Mouse (Mus musculus) lung, embryonic 16.5 days (tissue): Measurements from ENCODE around the gene Mvd. TPM values are rescaled to one million over a fixed set of nuclear protein-coding genes. Genes with fewer than 3 reads are reported as not detected.

Experiments
- ATAC-seq: fragments of 200-750 bp; cut with Nextera tagmentation; 2 replicates; pipeline ENCODE4 v1.8.0; 2017; ENCODE audit warnings: low read depth, mild to moderate bottlenecking, moderate library complexity
- H3K27ac ChIP-seq: fragments of 300-500 bp; sonication (generic); 2 replicates; pipeline ENCODE4 v1.5.1; 2014; ENCODE audit warnings: mild to moderate bottlenecking, control low read depth, low read length
- H3K27me3 ChIP-seq: fragments of 300-500 bp; sonication (generic); 2 replicates; pipeline ENCODE4 v1.6.1; 2014; ENCODE audit warnings: low read depth, low read length, mixed read lengths; ENCODE audit not compliant: control insufficient read depth, insufficient read depth
- H3K36me3 ChIP-seq: fragments of 300-500 bp; sonication (generic); 2 replicates; pipeline ENCODE4 v1.6.1; 2014; ENCODE audit warnings: low read length; ENCODE audit not compliant: control insufficient read depth, insufficient read depth
- H3K4me1 ChIP-seq: fragments of 300-500 bp; sonication (generic); replicated peaks from 2 replicates; pipeline ENCODE4 v1.6.1; 2014; ENCODE audit warnings: low read length, mixed read lengths; ENCODE audit not compliant: control insufficient read depth, insufficient read depth
- H3K4me2 ChIP-seq: fragments of 300-500 bp; sonication (generic); 2 replicates; pipeline ENCODE4 v1.6.1; 2014; ENCODE audit warnings: low read depth, low read length, control low read depth
- H3K4me3 ChIP-seq: fragments of 300-500 bp; sonication (generic); 2 replicates; pipeline ENCODE4 v1.5.1; 2014; ENCODE audit warnings: mild to moderate bottlenecking, low read length, control low read depth
- H3K9ac ChIP-seq: fragments of 300-500 bp; sonication (generic); 2 replicates; pipeline ENCODE4 v1.6.1; 2014; ENCODE audit warnings: low read length, control low read depth
- H3K9me3 ChIP-seq: fragments of 300-500 bp; sonication (generic); 2 replicates; pipeline ENCODE4 v1.6.1; 2016; ENCODE audit warnings: low read length; ENCODE audit not compliant: control insufficient read depth
- WGBS: fragments of 180-500 bp; shearing (Covaris S2); extraction: QIAGEN DNeasy Blood & Tissue Kit; methylation state at CpG from one replicate; pipeline ENCODE4 v1.1.7; 2014; 5-methylcytosine and 5-hydroxymethylcytosine counted together
- polyA plus RNA-seq: library from polyadenylated mRNA; unstranded; fragments of >200 nt; fragmentation: Nextera tagmentation; extraction: Ambion mirVana; gene quantifications from 2 replicates; pipeline ENCODE4 v1.2.1, GENCODE M21; 2015

Mvd gene
- 19.8 and 20.6 TPM in 2 replicates for polyA plus RNA-seq

GRCm38 (mm10) chr8:122443262-122444006, at the start of gene Mvd:
Mvd (minus strand) TSS chr8:122443422.
- Histone ChIP-seq H3K4me3 (peak within 1 kb of the TSS; percentile 80), H3K9me3 (no peaks in the 10 kb centered on the region), H3K27me3 (no peaks in the 10 kb centered on the region), H3K27ac (peak within 1 kb of the TSS; percentile 97), H3K36me3 (no peaks in the 10 kb centered on the region), H3K4me2 (peak within 1 kb of the TSS; percentile 99), H3K4me1 (peaks cover 22% of the 10 kb centered on the region), H3K9ac (peak within 1 kb of the TSS; percentile 77)
- peak; percentile 97 for ATAC-seq
- under 1% methylated on average over 47 of the region's 47 CpGs for WGBS

DNA sequence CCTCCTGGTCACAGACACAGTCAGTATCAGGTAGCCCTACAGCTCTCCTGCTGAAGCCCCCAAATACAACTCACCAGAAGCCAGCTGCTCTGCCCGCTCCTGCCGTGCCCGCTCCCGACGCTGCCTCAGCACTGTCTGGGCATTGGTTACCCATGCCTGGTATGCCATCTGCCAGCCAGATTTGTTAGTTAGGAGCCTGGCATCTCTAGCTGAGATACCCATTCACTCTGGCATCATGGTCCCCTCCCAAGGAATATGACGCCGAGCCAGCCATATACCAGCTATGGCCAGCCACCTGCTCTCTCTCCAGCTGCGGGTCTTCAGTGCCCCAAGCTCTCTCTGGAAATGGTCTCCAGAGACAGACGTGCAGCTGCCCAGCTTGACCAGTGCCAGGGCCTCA, 45.2 kb upstream of the Mvd start:
- Histone ChIP-seq H3K4me3 (no peak overlapping the region), H3K4me2 (no peak overlapping the region), H3K36me3 (peaks cover 83% of the 10 kb centered on the region), H3K27me3 (no peaks in the 10 kb centered on the region), H3K9me3 (no peaks in the 10 kb centered on the region), H3K4me1 (no peaks in the 10 kb centered on the region), H3K27ac (no peak overlapping the region), H3K9ac (no peak overlapping the region)
- WGBS = 93% methylated on average over 9 of the region's 9 CpGs
- ATAC-seq = no peak

- Histone ChIP-seq H3K9ac (no peak overlapping the region), H3K4me3 (no peak overlapping the region), H3K9me3 (no peaks in the 10 kb centered on the region), H3K4me1 (no peaks in the 10 kb centered on the region), H3K36me3 (peaks cover 86% of the 10 kb centered on the region), H3K27me3 (no peaks in the 10 kb centered on the region), H3K27ac (no peak overlapping the region), H3K4me2 (no peak overlapping the region)
- WGBS = 84% methylated on average over 12 of the region's 12 CpGs
- no peak for ATAC-seq
These were observed 41.6 kb upstream of the Mvd start for GRCm38 (mm10) chr8:122484831-122485230.

- no peaks in the 10 kb centered on the region for H3K27me3 ChIP-seq
- H3K4me3 ChIP-seq = no peak overlapping the region
- H3K9me3 ChIP-seq = no peaks in the 10 kb centered on the region
- H3K9ac ChIP-seq = no peak overlapping the region
- no peak overlapping the region for H3K4me2 ChIP-seq
- ATAC-seq = no peak
- H3K36me3 ChIP-seq = peaks cover 82% of the 10 kb centered on the region
- whole genome bisulfite sequencing = 92% methylated on average over 7 of the region's 7 CpGs
- H3K4me1 ChIP-seq = no peaks in the 10 kb centered on the region
- no peak overlapping the region for H3K27ac ChIP-seq
These were observed 40.7 kb upstream of the Mvd start for GRCm38 (mm10) chr8:122483877-122484276.

- peaks cover 68% of the 10 kb centered on the region for H3K36me3 ChIP-seq
- no peak for ATAC-seq
- H3K9me3 ChIP-seq = no peaks in the 10 kb centered on the region
- H3K27ac ChIP-seq = no peak overlapping the region
- no peaks in the 10 kb centered on the region for H3K27me3 ChIP-seq
- no peaks in the 10 kb centered on the region for H3K4me1 ChIP-seq
- 86% methylated on average over 8 of the region's 8 CpGs for WGBS
- H3K4me2 ChIP-seq = no peak overlapping the region
- H3K9ac ChIP-seq = no peak overlapping the region
- H3K4me3 ChIP-seq = no peak overlapping the region
These were observed 39.2 kb upstream of the Mvd start for GRCm38 (mm10) chr8:122482448-122482847.

DNA sequence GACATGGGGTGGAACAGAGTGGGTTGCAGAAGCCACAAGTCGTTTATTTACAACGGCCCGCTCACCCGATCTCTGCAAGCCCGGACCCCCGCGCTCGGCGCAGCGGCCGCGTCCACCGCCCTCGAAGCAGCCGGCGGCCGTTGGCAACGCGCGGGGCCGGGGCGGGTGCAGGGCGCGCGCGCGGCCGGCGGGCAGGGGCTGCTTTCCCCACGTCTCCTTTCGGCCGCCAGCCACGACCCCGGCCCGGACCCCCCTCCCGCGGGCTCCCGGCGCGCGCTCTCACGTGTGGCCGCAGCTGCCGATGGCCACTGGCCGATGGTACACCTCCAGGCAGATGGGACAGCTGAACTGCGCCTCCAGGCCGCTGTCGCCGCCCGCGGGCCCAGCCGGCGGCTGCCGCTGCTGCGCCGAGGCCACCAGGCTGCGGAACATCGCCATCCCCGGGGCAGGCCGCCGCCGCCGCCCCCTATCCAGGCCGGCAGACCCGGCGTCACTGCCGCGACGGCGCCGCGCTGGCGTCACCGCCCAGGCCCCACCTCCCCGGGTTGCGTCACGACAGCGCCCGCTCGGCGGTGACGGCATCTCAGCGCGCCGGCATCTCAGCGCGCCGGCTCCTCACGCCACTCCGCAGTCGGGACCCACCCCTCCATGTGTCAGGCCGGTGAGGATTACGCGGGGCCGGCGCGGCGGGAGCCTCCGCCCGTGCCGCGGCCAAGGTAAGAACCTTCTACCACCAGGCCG, 32.5 kb upstream of the Mvd start, which contains the start of the genes Rnf166 and Ctu2:
Gene Rnf166 (minus strand): TSS at position 485 of the 741 bp plus-strand sequence.
Gene Ctu2 (plus strand): TSS at position 564 of the 741 bp plus-strand sequence.
- H3K27ac ChIP-seq = peak within 1 kb of the TSS; percentile 55
- ATAC-seq = peak; percentile 94
- no peaks in the 10 kb centered on the region for H3K27me3 ChIP-seq
- 0% methylated on average over 73 of the region's 103 CpGs for WGBS
- H3K36me3 ChIP-seq = peaks cover 8% of the 10 kb centered on the region
- H3K4me2 ChIP-seq = peak within 1 kb of the TSS; percentile 87
- H3K9ac ChIP-seq = peak within 1 kb of the TSS; percentile 95
- peak within 1 kb of the TSS; percentile 99 for H3K4me3 ChIP-seq
- peaks cover 12% of the 10 kb centered on the region for H3K4me1 ChIP-seq
- no peaks in the 10 kb centered on the region for H3K9me3 ChIP-seq

DNA sequence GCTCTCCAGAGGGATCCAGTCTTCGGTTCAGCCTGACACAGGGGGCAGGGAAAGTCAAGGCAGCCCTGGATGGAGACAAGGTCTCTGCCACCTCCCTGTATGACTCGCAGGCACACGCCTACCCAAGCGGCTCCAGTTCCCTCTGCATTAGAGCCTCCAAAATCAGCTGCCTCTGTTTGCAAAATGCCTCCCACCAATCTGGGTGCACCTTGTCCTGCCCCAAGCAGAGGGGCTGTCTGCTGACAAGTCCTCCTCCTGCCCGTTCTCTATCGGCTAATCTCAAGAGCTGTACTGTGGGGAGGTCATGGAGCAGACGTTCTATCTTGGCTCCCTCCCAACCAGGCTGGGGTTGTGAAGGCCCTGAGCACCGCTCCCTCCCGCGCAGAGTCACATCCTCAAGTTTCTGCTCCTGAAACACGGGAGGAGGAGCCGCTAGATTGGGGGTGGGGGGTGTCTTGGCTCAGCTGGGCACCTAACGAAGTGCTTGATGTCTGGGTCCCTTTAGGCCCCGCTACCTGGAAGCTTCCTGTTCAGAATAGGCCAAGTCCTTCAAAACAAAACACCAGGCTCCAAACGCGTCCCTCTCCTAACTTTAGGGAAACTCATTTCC, 31.8 kb upstream of the Mvd start:
- Histone ChIP-seq H3K4me1 (peaks cover 12% of the 10 kb centered on the region), H3K27me3 (no peaks in the 10 kb centered on the region), H3K4me2 (peak overlapping the region; percentile 64), H3K4me3 (peak overlapping the region; percentile 99), H3K9me3 (no peaks in the 10 kb centered on the region), H3K36me3 (peaks cover 7% of the 10 kb centered on the region; the same call in 1 of the 2 replicates), H3K9ac (peak overlapping the region; percentile 95), H3K27ac (no peak overlapping the region; the same call in 1 of the 2 replicates)
- WGBS = 5% methylated on average over 16 of the region's 16 CpGs
- peak; percentile 20 for ATAC-seq

- ATAC-seq = no peak
- 81% methylated on average over 8 of the region's 8 CpGs for WGBS
- H3K4me1 ChIP-seq = peaks cover 12% of the 10 kb centered on the region
- H3K4me3 ChIP-seq = no peak overlapping the region
- H3K9me3 ChIP-seq = no peaks in the 10 kb centered on the region
- H3K27me3 ChIP-seq = no peaks in the 10 kb centered on the region
- H3K36me3 ChIP-seq = 0 out of 2 replicates have a peak, but pooled peaks cover 2% of the 10 kb centered on the region
- H3K27ac ChIP-seq = no peak overlapping the region
- H3K9ac ChIP-seq = no peak overlapping the region
- no peak overlapping the region for H3K4me2 ChIP-seq
These were observed 30.7 kb upstream of the Mvd start for GRCm38 (mm10) chr8:122473911-122474421.

- 74% methylated on average over 5 of the region's 5 CpGs for WGBS
- peaks cover 14% of the 10 kb centered on the region for H3K36me3 ChIP-seq
- no peak overlapping the region for H3K9ac ChIP-seq
- no peaks in the 10 kb centered on the region for H3K9me3 ChIP-seq
- H3K4me3 ChIP-seq = no peak overlapping the region
- H3K4me1 ChIP-seq = peaks cover 6% of the 10 kb centered on the region
- H3K27ac ChIP-seq = no peak overlapping the region
- ATAC-seq = no peak
- no peaks in the 10 kb centered on the region for H3K27me3 ChIP-seq
- no peak overlapping the region for H3K4me2 ChIP-seq
These were observed 27.5 kb upstream of the Mvd start for GRCm38 (mm10) chr8:122470691-122471090.
